Mouse (Mus musculus) gastrocnemius, adult 8-10 months (tissue): Measurements from ENCODE around the gene Atp5j. TPM values are rescaled to one million over a fixed set of nuclear protein-coding genes. Genes with fewer than 3 reads are reported as not detected.

ENCODE experiments used
- DNase-seq, 2 experiments: peaks; one replicate each; pipeline ENCODE4 v3.0.0; 2022; ENCODE audit warnings: low spot score in 2 of 2
- total RNA-seq, 4 experiments: library from RNA; stranded (reverse); gene quantifications; 2 replicates each; pipeline ENCODE4 v1.2.4; 2022

The Atp5j gene
- total RNA-seq, 4 experiments from 2014 or later, result 869 to 1,085 (median 967) TPM

DNA sequence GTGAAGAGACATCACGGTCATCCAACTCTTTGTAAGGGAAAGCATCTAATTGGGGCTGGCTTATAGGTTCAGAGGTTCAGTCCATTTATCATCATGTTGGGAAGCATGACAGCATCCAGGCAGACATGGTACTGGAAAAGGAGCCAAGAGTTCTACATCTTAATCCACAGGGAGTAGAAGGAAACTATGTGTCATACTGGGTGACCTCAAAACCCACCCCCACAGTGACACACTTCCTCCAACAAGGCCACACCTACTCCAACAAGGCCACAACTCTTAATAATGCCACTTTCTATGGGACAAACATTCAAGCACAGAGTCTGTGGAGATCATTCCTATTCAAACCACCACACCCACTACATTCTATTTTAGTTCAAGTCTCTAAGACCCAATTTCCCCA is 25.2 kb downstream of the Atp5j start:
- DNase-seq, result no peak

DNA sequence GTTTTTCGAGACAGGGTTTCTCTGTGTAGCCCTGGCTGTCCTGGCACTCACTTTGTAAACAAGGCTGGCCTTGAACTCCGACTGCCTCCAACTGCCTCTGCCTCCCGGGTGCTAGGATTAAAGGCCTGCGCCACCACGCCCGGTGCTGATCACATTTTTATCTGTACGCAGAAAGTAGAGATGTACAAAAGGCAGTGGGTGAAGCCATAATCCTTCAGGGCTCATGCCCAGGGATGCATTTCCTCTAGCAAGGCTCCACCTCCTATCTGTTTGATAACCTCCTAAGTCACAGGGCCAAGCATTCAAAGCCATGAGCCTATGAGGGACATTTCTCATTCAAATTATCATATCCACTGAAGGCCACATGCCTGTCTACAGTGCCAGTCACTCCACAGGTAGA is 27.6 kb downstream of the Atp5j start:
- DNase-seq, result no peak

DNA sequence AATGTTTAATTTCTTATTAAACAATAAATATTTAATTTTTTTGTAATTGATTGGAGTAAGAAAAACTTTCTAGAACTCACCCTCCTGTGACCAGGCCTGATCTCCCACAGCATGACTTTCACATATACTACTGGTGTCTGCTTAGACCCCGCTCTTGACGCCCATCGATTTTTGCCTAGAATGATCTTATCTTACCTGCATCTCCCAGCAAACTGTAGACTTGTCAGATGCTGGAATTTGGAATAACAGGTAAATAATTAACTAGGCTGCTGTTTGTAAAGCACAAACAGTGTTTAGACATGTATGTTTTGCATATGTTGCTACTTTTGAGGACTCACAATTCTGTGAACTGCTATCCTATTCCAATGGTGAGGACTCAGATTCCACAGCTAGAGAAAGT is 29.2 kb downstream of the Atp5j start:
- DNase-seq, result no peak

DNA sequence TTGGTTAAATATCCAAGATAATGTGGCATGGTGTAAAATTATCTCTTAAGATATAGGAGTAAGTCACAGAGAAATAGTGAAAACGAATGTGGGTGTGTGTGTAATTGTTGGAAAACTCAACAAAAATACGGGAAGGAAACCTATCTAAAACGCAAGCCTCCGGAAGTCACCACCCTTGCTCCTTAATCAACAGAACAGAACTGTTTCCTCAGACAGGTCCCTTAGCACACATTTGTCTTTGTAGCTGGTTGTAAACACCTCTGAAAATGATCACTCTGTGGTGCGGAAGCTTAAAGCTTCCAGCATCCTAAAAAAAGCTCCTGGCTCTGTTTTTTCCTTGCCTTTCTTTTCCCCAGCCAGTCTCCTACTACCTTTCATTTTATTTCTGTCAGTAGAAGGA is 30.6 kb downstream of the Atp5j start:
- DNase-seq, result no peak

DNA sequence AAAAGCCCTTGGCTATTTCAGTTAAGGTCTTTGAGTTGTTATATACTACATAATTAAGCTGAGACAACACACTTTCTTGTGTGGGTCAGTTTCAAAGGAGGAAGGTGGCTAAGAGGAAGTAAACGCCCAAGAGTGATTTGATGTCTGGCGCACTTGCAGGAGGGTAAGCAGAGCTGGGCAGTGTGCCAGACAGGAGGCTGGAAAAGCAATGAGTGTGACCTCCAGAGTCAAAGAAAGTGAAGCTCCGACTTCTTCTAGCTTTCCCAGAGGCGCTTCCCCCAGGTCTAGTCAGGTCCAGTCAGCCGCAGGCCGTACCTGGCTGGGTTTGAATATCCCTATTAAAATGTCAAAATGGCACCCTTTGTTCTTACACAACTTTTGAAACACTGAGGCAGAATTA is 33.2 kb downstream of the Atp5j start:
- peak; percentile 11 to 17 for DNase-seq

DNA sequence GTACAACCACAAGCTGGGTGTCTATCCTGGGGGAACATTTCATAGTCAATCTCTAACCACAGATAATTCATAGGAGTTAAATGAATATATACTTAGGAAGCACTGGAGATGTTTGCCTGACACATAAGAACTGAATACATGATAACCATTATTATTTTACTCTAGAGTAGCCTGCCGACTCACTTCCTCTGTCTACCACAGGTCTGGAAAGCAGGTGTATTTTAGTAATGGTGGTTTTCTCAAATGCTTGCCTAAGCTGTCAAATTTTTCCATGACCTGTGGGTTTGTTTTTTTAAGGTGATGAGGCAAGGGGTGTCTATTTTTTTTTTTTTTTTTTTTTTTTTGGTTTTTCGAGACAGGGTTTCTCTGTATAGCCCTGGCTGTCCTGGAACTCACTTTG is 35.4 kb downstream of the Atp5j start:
- DNase-seq, result no peak

DNA sequence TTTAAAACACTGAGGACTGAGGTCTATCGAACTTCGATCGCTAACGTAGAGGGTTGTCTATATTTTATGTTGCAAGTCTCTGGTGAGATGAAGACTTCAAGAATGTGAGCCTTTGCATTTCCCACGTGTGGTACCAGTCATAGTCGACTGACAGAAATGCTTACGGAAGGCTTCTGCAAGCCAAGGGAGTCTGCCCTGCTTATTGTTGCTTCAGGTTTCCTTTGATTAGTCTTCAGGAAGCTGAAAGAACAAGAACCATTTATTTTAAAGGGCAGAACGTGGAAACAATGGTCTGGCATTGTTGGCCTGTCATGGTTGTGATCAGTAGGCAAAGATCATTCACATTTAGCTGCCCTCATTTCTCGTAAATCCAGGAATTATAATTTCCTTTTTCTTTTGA is 38.7 kb downstream of the Atp5j start:
- DNase-seq, result no peak

DNA sequence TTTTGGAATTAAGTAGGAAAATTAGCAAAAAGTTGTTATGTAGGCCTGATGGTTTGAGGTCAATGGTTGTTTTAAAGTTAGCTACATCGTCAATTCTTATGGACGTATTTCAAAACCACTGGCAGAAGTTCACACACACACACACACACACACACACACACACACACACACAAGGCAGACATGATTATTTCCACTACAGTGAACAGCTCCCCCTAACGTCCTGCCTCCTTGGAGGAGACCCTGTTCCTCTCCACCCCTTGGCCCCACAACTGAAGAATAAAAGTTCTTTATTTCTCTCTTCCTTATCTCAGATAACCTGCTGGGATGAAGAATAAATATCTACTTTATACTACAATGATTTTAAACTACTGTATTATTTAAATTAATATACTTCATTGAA is 40.1 kb downstream of the Atp5j start:
- DNase-seq, result no peak

DNA sequence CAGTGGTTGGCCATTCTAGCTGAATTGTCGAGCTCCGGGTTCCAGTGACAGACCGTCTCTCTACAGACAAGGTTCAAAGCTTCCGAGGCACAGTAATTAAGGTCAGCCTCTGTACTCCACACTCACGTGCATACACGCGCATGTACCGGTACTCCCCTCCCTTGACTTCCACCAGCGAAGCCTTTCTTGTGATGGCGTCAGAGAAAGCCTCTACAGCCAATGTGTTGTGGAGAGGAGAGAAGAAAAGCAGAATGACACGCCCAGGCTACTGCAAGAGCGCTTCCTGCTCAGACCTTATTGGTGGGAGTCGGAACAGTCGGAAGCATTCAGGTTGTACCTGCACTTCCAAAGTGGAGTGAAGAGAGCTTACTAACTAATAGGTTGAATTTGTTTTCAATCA is 42.0 kb downstream of the Atp5j start:
- no peak for DNase-seq

DNA sequence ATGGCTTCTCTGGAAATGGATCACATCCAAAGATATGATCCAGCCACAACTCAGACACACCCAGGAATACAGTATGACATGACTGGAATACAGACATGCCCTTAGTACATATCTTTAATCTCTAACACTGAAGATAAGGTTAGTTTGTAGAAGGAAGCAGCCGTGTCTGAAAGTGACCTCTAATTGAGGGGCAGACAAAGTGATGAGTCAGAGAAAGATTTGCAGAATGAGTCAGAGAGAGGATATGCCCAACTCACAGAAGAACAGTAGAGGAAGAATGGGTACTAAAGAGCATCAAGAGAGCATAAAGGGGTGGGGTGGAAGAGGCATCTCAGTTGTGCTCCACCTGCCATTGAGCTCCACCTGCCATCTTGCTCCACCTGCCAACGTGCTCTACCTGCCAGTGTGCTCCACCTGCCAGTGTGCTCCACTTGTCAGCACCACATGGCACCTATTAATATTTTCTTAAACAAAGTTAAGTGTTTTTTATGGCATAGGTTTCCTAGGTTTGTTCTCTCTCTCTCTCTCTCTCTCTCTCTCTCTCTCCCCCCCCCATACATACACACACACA is 44.7 kb downstream of the Atp5j start:
- no peak for DNase-seq

DNA sequence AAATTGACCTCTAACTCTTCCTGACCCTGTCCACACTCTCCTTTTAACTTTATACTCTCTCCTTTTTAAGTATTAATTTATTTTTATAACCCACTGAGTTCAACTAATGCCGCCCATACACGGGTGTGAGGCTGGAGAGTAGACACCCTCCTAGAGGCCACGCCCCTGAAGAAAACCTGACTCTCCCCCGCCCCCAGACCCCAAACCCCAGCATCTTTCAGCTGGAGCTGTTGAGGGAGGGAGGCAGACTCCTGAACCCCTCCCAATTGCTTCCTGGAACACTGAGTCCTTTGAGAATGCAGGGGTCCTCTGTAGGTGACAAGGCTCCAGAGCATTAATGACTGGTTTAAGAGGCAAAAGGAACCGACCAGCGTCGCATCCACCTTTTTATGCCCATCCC is 50.5 kb downstream of the Atp5j start:
- no peak for DNase-seq

DNA sequence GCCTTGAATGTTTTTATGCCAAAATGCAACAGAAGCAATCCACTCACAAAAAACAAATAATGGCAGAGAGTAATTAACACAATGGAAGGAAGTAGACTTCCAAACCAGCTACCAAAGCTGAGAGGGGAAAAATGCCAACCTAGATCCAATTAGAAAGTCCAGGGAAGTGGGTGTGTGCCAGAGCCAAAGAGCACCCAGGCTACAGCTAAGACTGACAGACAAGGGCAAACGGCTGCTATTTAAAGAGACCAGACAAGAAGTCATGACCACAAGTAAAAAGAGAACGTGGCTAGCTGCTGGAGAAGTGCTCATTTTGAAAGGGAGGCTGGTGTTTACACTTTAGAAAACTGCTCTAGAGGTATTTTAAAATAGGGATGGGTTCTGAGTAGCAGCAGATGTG is 52.1 kb downstream of the Atp5j start:
- DNase-seq, result no peak

DNA sequence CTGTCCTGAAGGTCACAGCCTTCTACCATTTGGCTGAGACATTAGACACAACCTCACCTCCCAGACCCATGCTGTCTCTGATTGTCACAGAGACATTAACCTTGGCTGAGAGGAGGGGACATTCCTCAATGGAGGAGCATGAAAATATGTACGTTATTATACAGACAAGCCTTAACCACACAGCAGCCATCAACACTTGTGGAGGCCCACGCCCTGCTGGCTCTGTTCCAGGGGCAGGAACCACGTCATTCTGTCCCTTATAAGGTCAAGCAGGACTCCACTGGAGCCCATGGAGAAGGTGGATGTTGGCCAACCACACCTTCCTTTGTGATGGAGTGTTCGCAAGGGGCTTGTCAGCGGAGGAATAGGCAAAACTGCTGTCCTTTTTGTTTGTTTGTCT is 55.7 kb downstream of the Atp5j start:
- DNase-seq, result no peak

DNA sequence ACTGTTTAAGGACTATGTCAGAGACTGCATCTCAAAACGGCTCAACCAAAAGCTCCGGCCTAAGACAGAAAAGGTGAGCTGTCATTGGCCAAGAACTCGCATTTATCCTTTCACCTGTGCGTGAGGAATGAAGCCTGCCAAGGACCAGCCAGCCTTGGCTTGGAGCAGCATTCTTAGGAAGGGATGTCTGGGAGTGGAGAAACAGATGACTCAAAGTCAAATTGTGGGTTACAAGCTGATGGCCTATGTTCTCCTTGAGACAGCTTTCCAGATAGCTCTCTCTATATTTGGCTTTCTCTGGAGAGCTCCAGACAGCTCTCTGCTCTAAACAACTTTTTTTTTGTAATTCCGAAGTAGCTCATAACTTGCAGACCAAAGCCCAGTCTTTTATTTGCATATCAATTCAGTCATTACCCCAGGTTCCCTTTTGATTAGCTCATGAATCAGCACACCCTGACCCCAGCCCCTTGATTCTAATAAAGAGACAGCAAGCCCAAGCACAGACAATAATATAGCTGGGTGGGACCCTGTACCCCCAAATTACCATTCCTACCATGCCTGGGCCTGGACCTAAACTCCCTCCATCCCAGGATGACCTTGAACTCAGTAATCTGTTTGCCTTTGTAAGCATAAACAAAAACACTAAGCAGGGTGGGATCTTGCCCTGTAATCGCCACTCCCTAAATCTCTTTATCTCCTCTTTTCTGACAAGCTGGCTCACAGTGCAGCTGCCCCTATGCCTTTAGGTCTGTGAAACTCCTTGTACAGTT is 56.4 kb downstream of the Atp5j start:
- DNase-seq, result no peak

DNA sequence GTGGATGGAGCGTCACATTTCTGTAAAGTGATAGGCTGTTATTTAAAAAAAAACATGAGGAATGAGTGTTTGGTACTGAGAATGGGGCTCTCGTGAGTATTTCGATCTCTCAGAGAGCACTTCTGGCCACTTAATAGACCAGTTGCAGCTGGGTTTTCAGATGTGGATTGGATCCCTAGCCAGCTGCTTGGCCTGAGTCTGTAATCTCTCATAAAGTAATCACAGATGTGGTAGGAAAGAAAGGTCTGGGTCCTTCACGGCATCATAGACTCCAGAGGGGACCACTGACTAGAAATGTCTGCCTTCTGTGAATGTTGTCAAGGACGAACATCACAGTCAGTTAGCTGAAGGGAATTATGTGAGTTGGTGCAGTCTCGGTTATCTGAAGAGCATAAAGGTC is 57.0 kb downstream of the Atp5j start:
- no peak for DNase-seq

Other genes starting within 250 kb of the Atp5j start
- 10 to 100 TPM; 12.0 to 14.5 (median 13.7) TPM for gene Mrpl39, start 99.9 kb downstream of the Atp5j start, total RNA-seq
- 10 to 100 TPM; 10.6 to 16.3 (median 12.7) TPM for gene Jam2, start 61.5 kb downstream of the Atp5j start, total RNA-seq
- gene Gabpa, start 700 bp downstream of the Atp5j start, total RNA-seq, result 10 to 100 TPM; 21.0 to 28.2 (median 24.4) TPM